Mouse (Mus musculus) liver, embryonic 12.5 days (tissue): Measurements from ENCODE around the gene Cd2. TPM values are rescaled to one million over a fixed set of nuclear protein-coding genes. Genes with fewer than 3 reads are reported as not detected.

Source experiments
- ATAC-seq: fragments of 200-750 bp; cut with Nextera tagmentation; 2 replicates; pipeline ENCODE4 v1.8.0; 2017; ENCODE audit warnings: moderate number of reproducible peaks, mild to moderate bottlenecking, moderate library complexity
- H3K27ac ChIP-seq: fragments of 300-500 bp; sonication (generic); 2 replicates; pipeline ENCODE4 v1.5.1; 2016; ENCODE audit warnings: mild to moderate bottlenecking
- H3K27me3 ChIP-seq: fragments of 300-500 bp; sonication (generic); replicated peaks from 2 replicates; pipeline ENCODE4 v1.6.1; 2016; ENCODE audit warnings: mild to moderate bottlenecking, moderate library complexity
- H3K36me3 ChIP-seq: fragments of 300-500 bp; sonication (generic); 2 replicates; pipeline ENCODE4 v1.6.1; 2016; ENCODE audit warnings: mild to moderate bottlenecking, moderate library complexity
- H3K4me1 ChIP-seq: fragments of 300-500 bp; sonication (generic); 2 replicates; pipeline ENCODE4 v1.6.1; 2016
- H3K4me2 ChIP-seq: fragments of 300-500 bp; sonication (generic); 2 replicates; pipeline ENCODE4 v1.6.1; 2016; ENCODE audit warnings: mild to moderate bottlenecking, moderate library complexity
- H3K4me3 ChIP-seq: fragments of 300-500 bp; sonication (generic); 2 replicates; pipeline ENCODE4 v1.5.1; 2016; ENCODE audit warnings: mild to moderate bottlenecking, moderate library complexity
- H3K9ac ChIP-seq: fragments of 300-500 bp; sonication (generic); 2 replicates; pipeline ENCODE4 v1.6.1; 2016; ENCODE audit warnings: mild to moderate bottlenecking, moderate library complexity
- H3K9me3 ChIP-seq: fragments of 300-500 bp; sonication (generic); replicated peaks from 2 replicates; pipeline ENCODE4 v1.6.1; 2016; ENCODE audit warnings: mild to moderate bottlenecking, moderate library complexity
- WGBS: fragments of 180-500 bp; shearing (Covaris S2); methylation state at CpG from one replicate; pipeline ENCODE4 v1.1.7; 2016; ENCODE audit not compliant: insufficient replicate concordance; 5-methylcytosine and 5-hydroxymethylcytosine counted together
- polyA plus RNA-seq: library from polyadenylated mRNA; unstranded; fragments of >200 nt; fragmentation: Nextera tagmentation; extraction: Ambion mirVana; gene quantifications from 2 replicates; pipeline ENCODE4 v1.2.1, GENCODE M21; 2016

Gene Cd2
- polyA plus RNA-seq, 1 experiment from 2014 or later: not detected

DNA sequence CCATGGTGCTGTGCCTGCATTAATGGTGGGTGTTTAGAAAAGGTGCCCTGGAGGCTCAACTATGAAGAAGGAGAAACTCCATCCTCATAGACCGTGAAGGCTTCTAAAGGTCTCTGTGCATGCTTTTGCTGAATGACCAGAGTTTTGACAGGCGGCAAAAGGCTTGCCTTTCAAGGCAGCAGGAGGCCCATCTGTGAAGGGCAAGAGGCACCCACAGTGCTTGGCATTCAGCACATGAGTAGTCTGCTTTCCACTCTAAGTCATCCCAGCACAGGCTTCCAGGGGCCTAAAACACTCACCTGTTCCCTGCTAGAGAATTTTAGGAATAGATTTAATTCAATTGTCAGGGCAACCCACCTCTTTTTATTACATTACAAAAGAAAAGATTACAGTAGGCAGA, 17.3 kb upstream of the Cd2 start:
- H3K27ac ChIP-seq: no peak overlapping the region
- no peaks in the 10 kb centered on the region for H3K36me3 ChIP-seq
- peaks cover 11% of the 10 kb centered on the region for H3K4me1 ChIP-seq
- H3K27me3 ChIP-seq: peaks cover 18% of the 10 kb centered on the region
- 81% methylated on average over 2 of the region's 2 CpGs for WGBS
- no peak overlapping the region for H3K4me3 ChIP-seq
- H3K4me2 ChIP-seq: no peak overlapping the region
- H3K9me3 ChIP-seq: no peaks in the 10 kb centered on the region
- no peak overlapping the region for H3K9ac ChIP-seq
- no peak for ATAC-seq

DNA sequence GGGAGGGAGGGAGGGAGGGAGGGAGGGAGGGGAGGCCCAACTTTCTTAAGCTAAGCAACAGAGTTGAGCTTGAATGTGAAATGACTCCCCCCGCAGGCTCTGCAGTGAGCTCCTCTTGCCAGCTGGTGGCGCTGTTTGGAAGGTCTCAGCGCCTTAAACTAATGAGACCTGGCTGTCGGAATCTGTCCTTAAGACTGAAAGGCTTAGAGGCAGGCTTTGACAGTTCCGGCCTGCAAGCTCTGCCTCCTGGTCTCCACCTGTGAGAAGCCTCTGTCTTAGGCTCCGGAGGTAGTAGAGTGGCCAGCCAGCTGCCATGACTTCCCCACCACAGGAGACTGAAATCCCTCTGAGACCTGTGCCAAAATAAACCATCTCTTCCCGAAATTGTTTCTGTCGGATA, 16.4 kb upstream of the Cd2 start:
- no peak overlapping the region for H3K4me2 ChIP-seq
- H3K9ac ChIP-seq: no peak overlapping the region
- H3K4me3 ChIP-seq: no peak overlapping the region
- ATAC-seq: no peak
- H3K36me3 ChIP-seq: no peaks in the 10 kb centered on the region
- WGBS: 30% methylated on average over 8 of the region's 8 CpGs
- peaks cover 19% of the 10 kb centered on the region for H3K4me1 ChIP-seq
- H3K9me3 ChIP-seq: no peaks in the 10 kb centered on the region
- H3K27me3 ChIP-seq: peaks cover 18% of the 10 kb centered on the region
- H3K27ac ChIP-seq: no peak overlapping the region

DNA sequence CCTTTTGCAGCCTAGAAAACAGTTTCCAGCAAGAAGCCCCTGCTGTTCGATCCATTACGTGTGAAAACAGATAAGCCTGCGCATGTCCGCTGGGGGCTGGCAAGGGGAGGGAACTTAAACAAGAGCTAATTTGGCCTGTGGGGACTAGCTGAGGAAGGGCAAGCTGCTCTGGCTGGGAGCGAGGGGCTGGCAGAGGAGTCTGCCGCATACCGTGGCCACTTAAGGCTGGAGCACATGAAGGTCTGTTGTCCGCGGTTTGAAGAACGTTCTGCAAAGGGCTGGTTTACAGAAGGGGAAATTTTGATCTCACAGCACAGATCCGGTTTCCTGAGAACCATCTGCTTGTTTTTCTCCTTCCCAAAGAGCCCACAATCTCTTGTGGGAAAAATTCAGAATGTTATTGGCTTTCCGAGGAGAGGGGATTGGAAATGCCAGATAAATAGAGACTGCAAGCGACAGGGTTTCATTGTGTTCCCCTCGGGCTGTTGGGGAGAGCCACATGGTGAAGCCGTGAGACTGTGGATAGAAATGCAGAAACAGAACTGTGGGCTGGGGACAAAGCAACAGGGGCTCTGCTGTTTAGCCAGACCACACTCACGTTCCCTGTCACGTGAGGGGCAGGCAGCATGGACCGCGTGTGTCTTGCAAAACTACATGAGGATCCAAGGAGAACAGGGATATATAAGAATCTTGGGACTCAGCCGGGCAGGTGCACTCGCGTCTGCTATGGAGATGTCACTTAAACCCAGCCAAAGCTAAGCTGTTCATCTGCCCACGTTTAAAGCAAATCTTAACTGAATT, 12.7 kb upstream of the Cd2 start:
- ATAC-seq: peak; percentile 41; the same call in 1 of the 2 replicates
- Histone ChIP-seq H3K9me3 (no peaks in the 10 kb centered on the region), H3K27ac (no peak overlapping the region), H3K27me3 (peaks cover 22% of the 10 kb centered on the region), H3K36me3 (no peaks in the 10 kb centered on the region), H3K4me3 (peak overlapping the region; percentile 32), H3K4me2 (peak overlapping the region; percentile 64), H3K4me1 (peaks cover 21% of the 10 kb centered on the region), H3K9ac (peak overlapping the region; percentile 31)
- 23% methylated on average over 23 of the region's 23 CpGs for WGBS

DNA sequence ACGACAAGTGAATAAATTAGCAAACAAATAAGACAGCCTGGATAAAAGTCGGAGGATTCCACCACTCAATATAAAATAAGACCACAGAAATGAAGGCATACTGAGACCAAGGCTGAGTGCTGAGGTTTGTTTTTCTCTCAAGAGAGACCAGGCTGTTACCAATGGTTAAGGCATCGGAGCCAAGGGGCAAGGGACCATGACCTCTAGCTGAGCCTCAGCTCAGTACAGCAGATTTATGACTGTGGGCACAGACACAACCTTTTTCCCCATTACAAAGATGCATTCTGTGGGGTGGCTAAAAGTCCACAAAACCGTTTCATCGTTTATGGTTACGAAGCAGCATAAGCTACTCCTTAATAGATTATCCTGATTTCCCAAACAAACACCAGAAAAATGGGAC, 11.9 kb upstream of the Cd2 start:
- ATAC-seq: no peak
- Histone ChIP-seq H3K27me3 (peaks cover 22% of the 10 kb centered on the region), H3K36me3 (no peaks in the 10 kb centered on the region), H3K9ac (no peak overlapping the region), H3K4me2 (peak overlapping the region; percentile 64), H3K4me3 (no peak overlapping the region), H3K9me3 (no peaks in the 10 kb centered on the region), H3K27ac (no peak overlapping the region), H3K4me1 (peaks cover 21% of the 10 kb centered on the region)
- WGBS: 75% methylated on average over 6 of the region's 6 CpGs

DNA sequence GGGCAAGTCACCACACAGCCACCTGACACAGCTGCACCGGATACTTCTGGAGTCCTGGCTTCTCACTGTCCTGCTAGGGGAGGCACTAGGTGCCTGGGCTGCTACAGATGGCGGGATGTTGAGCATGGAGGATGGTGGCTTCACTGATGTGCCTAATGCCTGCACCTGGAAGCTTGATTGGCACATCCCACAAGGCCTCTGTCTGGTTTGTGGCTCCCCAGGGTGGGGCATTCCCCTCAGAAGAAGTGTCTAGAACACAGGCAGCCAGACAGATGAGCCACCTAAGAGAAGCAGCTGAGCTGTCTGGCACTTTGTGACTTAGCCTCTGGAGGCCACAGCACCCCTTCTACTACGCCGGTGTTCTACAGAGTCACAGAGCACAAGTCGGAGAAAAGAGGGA, 9.5 kb upstream of the Cd2 start:
- Histone ChIP-seq H3K36me3 (no peaks in the 10 kb centered on the region), H3K27me3 (peaks cover 13% of the 10 kb centered on the region; the same call in 1 of the 2 replicates), H3K4me3 (no peak overlapping the region), H3K27ac (no peak overlapping the region), H3K4me1 (peaks cover 21% of the 10 kb centered on the region), H3K9ac (no peak overlapping the region), H3K9me3 (no peaks in the 10 kb centered on the region), H3K4me2 (no peak overlapping the region)
- WGBS: 81% methylated on average over 5 of the region's 5 CpGs
- no peak for ATAC-seq

DNA sequence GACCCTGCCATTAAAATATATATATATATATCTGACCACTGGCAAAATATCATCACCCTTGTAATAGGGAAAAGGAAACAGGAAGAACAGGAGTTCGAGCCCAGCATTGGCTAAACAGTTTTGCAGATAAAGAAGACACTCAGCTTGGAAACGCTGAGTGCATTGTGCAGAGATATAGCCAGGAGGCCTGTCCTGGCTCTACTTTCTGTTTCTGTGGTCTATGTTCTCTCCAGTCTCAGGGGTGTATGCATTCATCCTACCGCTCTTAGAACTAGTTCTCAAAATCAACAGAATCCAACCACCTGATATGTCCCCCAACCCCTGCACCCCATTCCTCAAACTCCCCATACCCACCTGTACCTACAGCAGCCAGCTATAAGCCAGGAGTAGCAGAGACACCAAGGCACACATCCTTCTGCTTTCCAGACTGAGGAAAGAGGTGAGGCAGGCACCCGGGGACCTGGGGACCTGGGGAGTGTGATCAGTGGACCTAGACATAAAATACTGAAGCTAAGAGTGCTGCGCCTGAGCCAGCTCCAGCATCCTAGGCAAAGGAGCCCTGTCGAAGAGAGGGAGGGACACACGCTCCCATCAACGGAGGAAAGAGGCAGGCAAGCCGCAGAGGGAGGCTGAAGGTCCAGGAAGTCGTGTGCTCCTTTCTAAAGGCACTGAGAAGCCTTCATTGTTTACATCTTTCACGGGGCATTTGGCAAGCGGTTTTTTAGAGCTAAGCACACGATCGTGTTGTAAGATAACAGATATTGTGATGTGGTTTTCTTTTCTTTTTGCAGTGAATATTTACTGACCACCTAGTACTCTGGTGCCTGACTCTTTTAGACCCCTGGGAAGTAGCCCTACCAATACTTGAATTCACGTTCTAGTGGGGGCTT, 8.4 kb upstream of the Cd2 start:
- Histone ChIP-seq H3K9ac (no peak overlapping the region), H3K27ac (no peak overlapping the region), H3K4me3 (no peak overlapping the region), H3K9me3 (no peaks in the 10 kb centered on the region), H3K4me2 (no peak overlapping the region), H3K36me3 (no peaks in the 10 kb centered on the region), H3K4me1 (peaks cover 21% of the 10 kb centered on the region), H3K27me3 (peaks cover 13% of the 10 kb centered on the region; the same call in 1 of the 2 replicates)
- no peak for ATAC-seq
- WGBS: 46% methylated on average over 15 of the region's 15 CpGs

DNA sequence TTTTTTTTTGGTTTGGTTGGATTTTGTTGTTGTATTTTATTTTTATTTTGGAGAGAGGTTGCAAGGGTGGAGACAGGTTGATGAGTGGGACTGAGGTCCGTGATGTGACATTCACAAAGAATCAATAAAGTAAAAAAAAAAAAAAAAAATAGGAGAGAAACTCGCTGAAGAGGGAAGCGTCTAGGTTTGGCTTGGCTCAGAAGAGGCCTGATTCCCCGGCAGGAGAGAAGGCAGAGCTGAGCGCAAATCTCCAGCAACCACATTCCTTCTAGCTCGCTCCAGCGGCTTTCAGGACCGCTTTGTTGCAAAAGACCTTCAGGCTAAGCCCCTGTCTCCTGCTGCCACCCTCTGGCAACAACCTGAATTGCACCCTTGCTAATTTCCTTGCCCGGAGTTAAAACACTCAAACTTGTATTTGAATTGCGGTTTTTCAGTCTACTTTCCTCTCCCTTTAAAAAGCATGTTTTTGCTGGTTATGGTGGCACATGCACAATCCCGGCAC, 7.7 kb upstream of the Cd2 start:
- Histone ChIP-seq H3K4me1 (peaks cover 14% of the 10 kb centered on the region), H3K9me3 (no peaks in the 10 kb centered on the region), H3K27ac (no peak overlapping the region), H3K4me3 (no peak overlapping the region), H3K4me2 (no peak overlapping the region), H3K36me3 (no peaks in the 10 kb centered on the region), H3K9ac (no peak overlapping the region), H3K27me3 (peaks cover 13% of the 10 kb centered on the region; the same call in 1 of the 2 replicates)
- no peak for ATAC-seq
- whole genome bisulfite sequencing: 7% methylated on average over 11 of the region's 11 CpGs

DNA sequence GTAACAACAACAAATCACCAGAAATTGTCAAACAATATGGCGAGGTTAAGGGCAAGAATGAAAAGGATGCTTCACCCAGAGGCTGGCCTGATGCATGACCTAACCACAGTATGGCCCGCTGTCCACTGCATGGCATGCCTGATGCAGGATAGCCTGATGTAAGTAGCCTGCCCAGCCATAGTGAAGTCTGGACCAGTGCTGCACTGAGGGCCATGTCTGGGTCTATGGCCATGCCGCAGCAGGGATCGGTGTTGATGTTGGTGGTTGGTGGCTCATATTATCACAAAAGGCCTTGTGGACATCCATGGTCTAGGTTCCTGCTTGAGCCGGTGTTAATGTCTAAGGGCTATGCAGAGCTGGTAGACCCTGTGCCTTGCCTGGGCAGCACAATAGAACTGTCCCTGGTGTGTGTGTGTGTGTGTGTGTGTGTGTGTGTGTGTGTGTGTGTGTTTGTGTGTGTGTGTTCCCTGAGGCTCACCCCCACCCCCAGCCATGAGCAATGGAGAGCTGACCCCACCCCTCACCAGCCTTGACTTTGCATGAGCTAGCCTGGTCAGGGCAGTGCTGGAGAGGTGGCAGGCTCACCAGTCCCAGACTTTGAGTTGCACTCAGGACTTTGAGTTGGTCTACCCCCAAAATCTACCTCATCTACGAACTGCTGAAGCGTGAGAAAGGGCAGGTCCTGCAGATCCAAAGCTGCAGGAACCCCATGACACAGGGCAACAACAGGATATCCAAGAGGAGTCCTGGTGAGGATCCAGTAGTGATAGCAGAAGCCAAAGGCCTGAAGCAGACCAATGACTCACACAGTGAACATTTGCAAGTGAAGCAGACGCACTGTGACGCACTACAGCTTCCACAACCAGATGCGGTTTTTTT, 7.0 kb upstream of the Cd2 start:
- Histone ChIP-seq H3K9ac (no peak overlapping the region), H3K4me3 (no peak overlapping the region), H3K4me2 (no peak overlapping the region), H3K9me3 (no peaks in the 10 kb centered on the region), H3K36me3 (no peaks in the 10 kb centered on the region), H3K27ac (no peak overlapping the region), H3K4me1 (peaks cover 7% of the 10 kb centered on the region), H3K27me3 (peaks cover 13% of the 10 kb centered on the region; the same call in 1 of the 2 replicates)
- 70% methylated on average over 10 of the region's 10 CpGs for WGBS
- ATAC-seq: no peak

DNA sequence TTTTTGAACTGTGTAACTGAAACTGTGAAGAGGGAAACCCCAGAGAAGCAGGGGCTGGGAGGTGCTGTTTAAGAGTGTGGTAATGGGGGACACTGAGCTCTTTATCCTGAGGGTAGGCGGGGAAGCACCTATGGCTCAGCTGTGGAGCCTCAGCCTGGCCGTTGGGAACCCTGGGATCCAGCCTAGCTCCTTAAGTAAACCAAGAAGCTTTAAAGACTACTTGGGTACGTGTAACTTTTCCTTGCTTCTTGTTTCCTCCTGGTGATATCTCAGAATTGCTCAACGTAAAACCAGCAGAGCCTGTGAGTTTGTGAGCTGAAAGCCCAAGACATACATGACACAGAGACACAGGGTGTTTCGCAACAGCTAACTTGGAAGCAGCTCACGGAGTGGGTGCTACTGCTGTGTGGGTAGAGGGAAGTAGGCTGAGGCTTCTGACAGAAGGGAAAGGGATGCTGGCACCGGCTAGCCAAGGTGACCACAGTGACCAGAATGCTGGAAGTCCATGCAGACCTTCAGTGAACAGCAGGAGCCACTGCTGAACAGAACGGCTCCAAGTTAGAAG, 5.9 kb upstream of the Cd2 start:
- Histone ChIP-seq H3K36me3 (no peaks in the 10 kb centered on the region), H3K27me3 (peaks cover 10% of the 10 kb centered on the region; the same call in 1 of the 2 replicates), H3K4me3 (no peak overlapping the region), H3K4me1 (no peaks in the 10 kb centered on the region), H3K27ac (no peak overlapping the region), H3K9me3 (no peaks in the 10 kb centered on the region), H3K9ac (no peak overlapping the region), H3K4me2 (no peak overlapping the region)
- ATAC-seq: no peak
- WGBS: 44% methylated on average over 8 of the region's 8 CpGs

DNA sequence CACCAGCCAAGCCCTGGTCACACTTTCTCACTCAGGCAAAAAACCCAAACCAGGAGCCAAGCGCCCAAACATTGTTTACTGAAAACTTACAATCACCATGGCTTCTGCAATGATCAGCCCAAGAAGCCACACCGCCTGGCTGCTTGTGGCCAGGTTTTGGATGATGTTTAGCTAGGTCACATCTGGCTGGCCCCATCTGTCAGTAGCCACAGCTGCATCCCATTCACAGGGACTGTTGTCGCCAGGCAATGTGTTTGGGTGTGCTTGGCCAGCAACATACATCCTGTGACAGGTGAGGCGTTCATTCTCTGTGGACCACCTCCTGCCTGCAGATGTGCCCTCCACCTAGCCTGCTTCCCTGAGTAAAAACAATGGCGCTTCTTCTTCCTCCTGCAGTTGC, 4.9 kb upstream of the Cd2 start:
- peaks cover 8% of the 10 kb centered on the region; the same call in 1 of the 2 replicates for H3K27me3 ChIP-seq
- whole genome bisulfite sequencing: 71% methylated on average over 5 of the region's 5 CpGs
- no peak overlapping the region for H3K4me3 ChIP-seq
- H3K9me3 ChIP-seq: no peaks in the 10 kb centered on the region
- H3K36me3 ChIP-seq: no peaks in the 10 kb centered on the region
- no peak overlapping the region for H3K4me2 ChIP-seq
- H3K27ac ChIP-seq: no peak overlapping the region
- no peak for ATAC-seq
- H3K4me1 ChIP-seq: no peaks in the 10 kb centered on the region
- H3K9ac ChIP-seq: no peak overlapping the region
